Mouse (Mus musculus): ENCODE data around the gene Mob3b.

GRCm38 (mm10) chr4:35086067-35086700 is 71.1 kb downstream of the Mob3b start:
- TF ChIP-seq CTCF (IDR thresholded peaks at IDR 0.05; ENCODE audit: low read depth, low read length) (no peak), POLR2A (IDR thresholded peaks at IDR 0.05; ENCODE audit: extremely low read depth, insufficient read depth, low read length) (no peak)

Data from liver, adult 2 months (tissue).